Mouse (Mus musculus) layer of hippocampus, postnatal 36 days (tissue): Measurements from ENCODE around the gene 1700037H04Rik. TPM values are rescaled to one million over a fixed set of nuclear protein-coding genes. Genes with fewer than 3 reads are reported as not detected.

ENCODE experiments used
- DNase-seq, 2 experiments: peaks; one replicate each; pipeline ENCODE4 v3.0.0; 2022
- total RNA-seq, 2 experiments: library from RNA; stranded (reverse); gene quantifications; 2 replicates each; pipeline ENCODE4 v1.2.3; 2021

Gene 1700037H04Rik
- total RNA-seq, 2 experiments from 2014 or later: 51.3 to 51.8 TPM

DNA sequence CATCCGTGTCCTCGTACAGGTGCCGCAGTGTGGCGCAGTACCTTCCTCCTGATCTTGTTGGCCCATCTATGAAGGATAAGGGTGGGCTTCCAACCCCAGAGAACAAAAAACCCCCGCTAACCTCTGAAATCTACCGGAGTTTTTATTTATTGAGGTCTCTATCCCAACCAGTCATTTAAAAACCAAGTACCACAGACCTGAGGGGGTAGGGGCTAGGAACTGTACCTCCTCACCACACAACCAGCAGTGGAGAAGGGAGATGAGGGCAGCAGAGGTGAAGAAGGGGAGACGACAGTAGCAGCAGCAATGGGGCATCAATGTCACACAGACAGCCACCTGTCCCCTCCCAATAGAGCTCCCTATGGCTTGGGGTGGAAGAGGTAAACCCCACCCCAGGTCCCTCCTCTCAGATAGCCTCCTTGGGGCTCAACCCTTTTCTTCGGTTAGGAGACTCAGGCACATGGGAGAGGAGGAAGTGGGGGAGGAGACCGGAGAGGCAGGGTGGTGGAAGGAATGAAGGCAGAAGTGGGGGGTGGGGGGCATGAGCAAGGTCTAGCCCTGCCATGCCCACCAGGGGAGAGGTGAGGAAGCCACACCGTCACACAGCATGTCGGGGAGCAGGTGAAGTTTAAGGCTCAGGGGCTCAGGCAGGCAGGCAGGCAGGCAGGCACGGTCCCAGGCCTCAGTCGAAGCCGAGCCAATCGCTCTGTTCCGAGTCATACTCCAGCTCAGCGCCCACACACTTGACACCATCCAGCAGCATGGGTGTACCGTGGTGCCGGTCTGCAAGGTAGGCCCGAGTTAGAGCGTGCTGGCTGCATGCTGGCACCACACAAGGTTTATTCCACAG is 13.5 kb downstream of the 1700037H04Rik start:
- DNase-seq: no peak

DNA sequence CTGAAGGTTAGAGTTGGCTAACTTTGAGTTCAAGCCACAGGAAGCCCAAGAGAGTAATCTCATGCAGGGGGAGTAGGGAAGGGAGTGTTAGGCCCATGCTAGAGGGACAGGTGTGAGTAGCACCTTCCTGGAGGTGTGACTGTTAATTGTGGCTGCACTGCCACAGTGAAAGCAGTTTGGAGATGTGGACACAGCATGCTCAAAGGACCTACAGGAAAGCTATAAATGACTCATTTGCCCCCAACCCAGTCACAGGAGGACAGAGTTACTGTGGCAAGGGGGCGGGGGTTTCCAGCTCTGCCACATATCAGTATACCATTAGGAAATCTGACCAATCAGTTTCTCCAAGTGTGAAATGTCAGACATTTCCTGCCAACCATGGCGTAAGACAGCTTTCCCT is 14.3 kb downstream of the 1700037H04Rik start:
- no peak for DNase-seq

DNA sequence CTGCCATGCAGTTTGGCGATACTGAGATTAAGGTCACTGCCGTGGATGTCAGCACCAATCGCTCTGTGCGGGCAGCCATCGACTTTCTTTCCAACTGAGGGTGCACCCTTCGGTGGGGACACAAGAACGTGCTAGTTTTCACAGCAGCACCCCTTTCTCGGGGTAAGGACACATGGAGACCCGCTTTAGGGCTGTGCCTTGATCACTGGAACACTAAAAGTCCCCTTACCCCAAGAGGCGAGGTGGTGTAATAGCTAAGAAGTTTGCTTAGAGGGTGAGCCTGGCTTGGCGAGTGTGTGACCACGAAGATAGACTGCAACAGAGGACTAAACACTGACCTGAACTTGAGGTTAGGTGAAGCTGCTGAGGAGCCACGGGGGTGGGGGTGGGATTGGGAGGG is 14.8 kb downstream of the 1700037H04Rik start:
- DNase-seq: no peak

DNA sequence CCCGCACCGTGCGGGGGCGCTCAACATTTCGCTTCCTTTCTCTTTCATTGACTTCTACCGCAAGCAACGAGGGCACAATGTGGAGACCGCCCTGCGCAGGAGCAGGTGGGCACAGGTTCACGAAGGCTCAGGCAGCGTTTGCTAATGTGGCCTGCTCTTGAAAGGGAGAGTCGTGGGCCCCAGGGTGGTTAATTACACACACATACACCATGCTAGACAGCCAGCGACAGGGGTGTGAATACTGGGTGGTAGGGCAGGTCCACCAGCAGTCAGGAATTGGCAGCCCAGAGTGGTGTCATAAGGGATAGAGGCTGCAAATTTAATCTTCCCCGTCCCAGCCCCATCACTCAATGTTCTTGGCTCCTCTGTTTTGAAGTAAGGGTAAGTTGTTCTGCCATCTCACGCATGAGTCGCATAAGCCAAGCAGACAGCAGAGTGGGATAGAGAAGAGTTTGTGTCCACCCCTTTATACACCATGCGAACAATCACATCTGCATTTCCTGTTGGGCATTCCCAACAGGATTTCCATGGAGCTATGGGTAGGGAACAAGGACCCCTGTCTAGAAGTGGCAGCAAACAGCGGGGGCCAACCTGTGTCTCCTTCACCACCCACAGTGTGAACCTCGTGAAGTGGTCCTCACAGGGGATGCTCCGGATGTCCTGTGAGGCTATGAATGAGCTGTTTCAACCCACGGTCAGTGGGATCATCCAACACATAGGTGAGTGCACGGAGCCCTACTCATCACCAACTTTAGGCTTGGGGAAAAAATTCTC is 16.7 kb downstream of the 1700037H04Rik start:
- DNase-seq: no peak

DNA sequence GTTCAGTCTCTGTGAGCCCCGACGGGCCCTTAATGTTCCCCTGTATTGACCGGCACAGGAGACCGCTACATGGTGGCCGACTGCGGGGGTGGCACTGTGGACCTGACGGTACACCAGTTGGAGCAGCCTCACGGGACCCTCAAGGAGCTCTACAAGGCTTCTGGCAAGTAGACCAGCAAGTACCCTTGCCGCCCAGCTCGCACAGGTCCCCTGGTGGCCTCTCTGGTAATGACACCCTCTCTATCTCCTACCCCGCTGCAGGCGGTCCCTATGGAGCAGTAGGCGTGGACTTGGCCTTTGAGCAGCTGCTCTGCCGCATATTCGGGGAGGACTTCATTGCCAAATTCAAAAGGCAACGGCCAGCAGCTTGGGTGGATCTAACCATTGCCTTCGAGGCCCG is 17.3 kb downstream of the 1700037H04Rik start:
- peak; percentile 32 to 46 for DNase-seq

DNA sequence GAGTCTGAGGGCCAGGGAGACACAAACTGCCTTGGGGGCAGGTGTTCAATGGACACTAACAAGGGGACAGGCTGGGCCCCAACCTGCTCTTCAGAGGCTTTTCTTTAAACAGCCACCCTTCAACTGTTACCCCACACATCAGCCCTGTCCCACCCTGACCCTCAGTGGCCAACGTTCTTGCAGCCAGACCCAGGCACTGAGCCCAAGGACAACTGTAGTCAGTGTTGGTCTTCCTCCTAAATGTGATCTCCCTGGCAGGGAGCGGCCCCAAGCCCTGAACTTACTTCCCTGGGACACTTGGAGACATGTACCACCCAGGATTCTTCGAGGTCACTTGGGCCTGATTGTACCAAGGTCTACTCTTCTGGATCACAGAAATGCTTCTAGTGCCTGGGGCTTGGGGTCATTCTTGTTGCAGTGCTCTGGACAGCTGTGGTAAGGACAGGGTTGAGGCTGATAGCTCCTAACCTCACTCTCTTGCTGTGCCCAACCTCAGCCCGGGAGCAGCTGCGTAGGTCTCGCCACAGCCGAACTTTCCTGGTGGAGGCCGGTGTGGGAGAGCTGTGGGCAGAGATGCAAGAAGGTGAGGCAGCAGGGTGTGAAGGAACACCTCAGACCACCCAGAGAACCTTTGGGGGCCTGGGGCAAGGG is 18.4 kb downstream of the 1700037H04Rik start:
- DNase-seq: no peak

DNA sequence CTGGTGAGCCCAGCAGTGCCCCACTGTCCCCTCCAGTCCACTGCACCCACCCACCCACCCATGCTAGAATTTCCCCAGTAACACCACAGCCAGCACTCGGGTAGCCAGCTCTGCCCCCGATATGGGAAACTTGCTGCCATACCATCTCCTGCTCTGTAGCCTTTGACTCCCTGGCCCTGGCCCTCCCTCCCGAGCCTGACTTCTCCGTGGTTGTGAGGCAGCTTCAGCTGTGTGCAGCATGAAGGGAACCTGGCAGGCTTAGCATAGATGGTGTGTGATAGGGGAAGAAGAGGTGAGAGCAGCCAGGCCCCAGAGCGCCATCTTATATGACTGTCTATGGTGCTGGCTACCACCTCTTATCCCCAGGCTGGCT is 19.4 kb downstream of the 1700037H04Rik start:
- no peak for DNase-seq

DNA sequence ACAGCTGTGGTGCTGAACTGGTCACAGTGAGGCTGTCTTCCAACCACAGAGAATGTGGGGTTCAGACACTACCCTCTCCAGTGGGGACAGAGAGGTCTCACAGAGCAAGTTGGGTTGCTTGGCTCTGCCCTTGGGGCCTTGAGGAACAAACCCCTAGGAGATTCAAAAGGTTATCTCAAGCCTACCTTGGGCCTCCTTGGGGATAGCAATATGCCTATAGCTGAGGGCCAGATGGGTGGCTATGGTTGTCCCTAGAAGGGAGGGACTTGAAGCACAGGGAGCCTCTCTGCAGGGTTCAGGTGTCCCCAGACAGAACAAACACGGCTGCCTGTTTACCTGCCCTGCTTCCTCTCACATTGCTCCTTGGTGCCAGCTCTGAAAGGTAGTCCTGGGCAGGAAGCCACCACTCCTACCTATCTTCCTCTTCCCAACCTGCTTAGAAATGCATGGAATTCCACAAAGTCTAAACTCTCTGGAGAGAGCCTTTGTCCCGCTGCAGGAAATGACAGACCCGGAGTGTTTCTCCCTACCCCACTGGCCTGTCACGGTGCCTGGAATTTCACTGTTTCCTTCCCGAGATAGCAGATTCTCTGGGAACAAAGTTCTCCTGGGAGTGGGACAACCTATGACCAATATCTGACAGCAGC is 19.9 kb downstream of the 1700037H04Rik start:
- DNase-seq: no peak

DNA sequence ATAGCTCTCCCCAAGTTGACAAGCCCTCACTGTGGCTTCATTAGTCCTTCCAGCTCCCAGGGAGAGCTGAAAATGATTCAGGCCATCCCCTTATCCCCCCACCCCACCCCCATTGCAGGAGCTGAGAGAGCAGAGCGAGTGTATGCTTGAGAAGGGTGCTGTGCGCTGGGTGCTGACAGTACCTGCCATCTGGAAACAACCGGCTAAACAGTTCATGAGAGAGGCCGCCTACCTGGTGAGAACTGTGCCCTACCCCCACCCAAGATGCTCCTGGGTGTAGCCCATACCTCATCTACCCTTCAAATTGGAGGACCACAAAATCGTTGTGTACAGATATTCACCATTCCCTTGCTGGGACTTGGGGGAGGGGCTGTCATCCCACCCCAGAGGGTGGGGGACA is 20.6 kb downstream of the 1700037H04Rik start:
- no peak for DNase-seq

DNA sequence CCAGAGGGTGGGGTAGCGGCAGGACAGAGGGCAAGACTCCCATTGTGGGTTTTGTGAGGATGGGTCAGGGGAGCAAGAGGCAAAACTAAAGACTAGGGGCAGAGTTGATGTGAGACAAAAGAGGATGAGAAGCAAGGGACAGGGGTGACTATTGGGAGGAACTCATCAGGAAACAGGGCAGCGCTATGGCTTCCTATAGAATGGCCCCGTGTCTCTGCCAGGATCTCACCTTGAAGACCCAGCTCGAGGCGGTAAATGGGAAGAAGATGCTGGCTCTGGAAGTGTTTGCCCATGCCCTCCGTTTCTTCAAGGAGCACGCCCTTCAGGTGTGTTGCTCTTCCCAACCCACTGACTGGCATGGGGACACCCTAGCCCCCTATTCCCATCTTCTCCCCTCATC is 21.1 kb downstream of the 1700037H04Rik start:
- no peak for DNase-seq

DNA sequence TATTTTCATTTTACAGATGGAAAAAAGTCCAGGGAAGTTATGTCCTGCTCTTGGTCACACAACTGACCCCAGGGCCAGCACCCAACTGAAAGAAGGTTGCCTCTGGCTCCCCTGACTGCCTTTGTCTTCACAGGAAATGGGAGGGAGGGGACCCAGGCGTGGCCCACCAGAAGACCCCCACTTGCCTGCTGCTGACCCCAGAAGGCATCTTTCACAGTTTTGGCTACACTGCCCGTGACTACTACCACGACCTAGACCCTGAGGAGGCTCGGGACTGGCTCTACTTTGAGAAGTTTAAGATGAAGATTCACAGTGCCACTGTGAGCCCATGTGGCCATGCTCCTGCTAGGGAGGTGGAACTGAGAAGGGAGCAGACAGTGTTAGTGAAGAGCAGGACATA is 21.6 kb downstream of the 1700037H04Rik start:
- no peak for DNase-seq

DNA sequence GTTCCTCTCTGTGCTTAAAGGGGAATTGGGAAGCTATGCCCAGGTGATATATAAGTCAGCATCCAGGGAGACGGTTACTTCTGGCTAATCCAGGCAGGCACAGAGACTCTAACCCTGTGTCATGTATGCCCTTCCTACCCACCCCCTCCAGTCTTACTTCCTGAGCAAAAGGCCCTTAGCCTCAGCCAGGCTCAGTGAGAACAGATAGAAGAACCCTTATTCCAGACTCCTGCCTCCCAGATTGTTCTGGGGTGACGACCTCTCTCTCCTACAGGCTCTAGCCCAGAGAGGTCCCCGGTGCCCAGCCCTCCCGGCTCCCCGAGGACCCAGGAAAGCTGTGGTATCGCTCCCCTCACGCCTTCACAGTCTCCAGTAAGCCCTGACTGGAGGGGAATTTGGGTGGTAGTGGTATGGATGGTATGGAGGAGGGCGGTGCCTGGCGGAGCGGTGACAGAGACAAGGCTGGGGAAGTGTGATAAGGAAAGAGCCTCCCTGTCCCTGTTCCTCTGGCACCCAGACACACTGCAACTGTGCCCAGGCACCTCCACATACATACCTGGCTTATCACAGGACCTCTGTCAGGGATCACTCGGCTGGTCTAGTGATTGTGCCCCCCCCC is 24.3 kb downstream of the 1700037H04Rik start:
- no peak for DNase-seq

DNA sequence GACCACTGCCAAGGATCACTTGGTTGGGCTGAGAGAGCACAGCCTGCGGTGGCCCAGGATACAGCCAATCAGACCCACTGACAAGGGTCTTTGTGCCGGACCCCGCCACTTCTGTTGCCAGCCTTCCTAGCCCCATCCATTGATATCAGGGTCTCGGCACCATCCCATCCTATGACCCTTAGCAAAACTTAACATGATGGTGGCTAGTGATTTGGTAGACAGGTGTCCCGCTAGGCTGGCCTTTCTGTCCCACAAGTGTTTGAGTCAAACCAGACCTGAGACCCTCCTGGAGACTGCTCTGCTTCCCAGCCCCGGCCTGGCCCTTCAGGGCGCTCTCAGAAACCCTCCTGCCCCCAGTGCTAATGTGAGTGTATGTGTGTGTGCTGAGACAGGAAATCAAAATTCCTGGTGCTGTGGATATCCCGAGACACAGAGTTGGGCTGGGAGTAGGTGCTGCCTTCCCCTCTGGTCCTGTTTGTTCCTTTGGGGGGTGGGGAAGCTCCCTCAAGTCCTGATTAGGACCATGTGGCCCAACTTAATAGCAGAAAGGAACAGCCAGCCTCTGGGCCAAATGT is 25.0 kb downstream of the 1700037H04Rik start:
- no peak for DNase-seq

DNA sequence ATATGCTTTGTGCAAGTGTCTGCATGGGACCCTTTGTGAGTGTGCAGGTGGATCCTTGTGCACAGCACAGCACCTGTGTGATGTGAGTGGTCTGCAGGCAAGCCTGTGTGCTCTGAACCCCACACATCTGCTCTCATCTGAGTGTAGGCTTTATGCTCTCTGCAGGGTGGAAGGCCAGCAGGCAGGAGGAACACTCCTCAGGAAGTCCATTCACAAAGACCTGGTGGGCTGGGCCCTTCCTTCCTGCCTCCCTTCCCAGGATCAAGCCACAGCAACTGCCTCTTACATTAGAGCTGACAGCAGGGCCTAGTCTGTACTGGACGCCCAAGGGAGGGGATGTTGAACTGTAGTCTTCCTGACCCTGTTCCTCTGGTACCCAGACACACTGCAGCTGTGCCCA is 25.5 kb downstream of the 1700037H04Rik start:
- DNase-seq: no peak

DNA sequence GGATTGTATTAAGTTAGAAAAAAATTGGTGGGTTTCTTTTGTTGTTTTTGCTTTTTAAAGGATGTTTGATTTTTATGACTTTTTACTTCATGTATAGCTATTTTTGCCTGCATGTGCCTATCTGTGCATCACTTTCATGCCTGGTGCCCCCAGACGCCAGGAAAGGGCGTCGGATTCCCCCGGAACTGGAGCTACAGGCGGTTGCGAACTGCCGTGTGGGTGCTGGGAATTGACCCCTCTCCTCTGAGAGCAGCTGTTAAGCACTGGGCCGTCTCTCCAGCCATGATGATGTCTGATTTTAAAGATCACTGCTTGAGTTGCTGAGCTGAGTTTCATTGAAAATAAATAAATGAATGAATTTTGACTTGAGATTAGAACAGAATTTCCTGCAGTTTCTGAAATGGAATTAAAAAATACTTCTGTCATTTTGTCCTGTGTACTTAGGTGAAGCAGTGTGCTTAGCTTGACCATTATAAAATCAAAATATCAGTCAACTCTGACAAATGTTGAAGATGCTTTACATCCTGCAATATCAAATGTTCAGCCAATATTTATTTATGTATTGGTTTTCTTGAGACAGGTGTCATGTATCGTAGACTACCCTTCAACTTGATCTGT is 26.8 kb downstream of the 1700037H04Rik start, which contains the start of gene Gm11037:
Gene Gm11037 (plus strand): TSS at position 568 of the 618 bp plus-strand sequence.
- DNase-seq: no peak

DNA sequence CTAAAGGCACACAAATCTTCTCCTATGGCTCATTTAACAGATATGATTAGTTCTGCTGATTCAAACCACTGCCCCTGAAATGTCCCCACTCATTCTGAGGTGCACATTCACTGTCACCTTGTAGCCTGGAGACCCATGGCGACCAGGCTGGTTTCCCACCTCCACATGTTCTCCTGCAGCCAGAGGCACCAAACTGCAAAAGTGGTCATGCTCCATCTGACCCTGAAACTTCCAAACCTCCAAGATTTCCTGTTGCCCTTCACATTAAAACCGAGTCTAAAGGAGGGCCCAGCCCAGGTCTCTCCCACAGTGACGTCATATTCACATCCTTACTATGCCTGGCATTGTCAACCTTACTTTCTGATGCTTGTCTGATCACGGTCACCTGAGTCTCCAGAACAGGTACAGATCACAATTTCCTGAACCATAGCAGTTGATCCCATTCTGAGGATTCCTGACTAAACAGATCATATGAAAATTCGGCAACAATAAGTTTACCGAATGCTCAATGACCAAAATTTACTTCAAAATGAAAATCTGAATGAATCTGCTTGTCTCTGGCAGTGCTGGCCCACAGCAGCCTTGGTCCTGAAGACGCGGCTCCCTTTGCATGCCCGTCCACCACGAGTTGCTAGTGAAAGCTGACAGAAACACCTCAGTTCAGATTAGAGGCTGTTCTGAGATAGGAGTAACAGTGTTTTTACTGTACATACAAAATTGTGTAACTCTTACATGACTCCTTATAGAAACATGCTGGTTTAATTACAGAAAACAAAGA is 27.6 kb downstream of the 1700037H04Rik start:
- no peak for DNase-seq

DNA sequence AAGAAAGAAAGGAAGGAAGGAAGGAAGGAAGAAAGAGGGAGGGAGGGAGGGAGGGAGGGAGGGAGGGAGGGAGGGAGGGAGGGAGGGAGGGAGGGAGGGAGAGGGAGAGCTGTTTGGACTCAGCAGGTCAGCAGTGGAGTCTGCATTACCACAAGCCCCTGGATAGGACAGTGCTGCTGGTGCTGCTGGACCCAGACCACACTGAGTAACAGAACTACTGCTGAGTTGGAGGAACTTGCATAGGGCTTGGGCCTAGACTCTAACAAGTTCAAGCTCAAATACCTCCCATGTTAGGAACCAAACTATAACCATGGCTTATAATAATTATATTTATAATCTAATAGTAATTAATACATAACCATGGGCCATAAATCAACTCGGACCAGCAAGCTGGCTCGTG is 29.0 kb downstream of the 1700037H04Rik start:
- DNase-seq: no peak

DNA sequence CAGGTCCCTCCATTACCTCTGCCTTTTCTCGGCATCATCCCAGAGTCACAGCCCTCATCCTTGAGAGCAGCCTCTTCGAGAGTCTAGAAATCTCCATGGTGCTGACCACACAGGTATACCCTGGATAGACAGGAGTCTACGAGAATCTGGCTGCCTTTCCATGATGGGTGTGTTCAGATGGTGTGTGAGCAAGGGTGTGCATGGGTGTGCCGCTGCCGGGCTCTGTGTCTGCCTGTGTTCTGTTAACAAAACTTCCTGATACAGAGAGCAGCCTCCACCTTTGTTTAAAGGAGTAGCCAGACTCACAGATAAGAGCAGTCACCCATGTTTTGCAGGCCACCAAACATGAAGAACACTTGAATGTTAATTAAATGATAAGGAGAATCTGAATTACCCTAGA is 30.0 kb downstream of the 1700037H04Rik start:
- DNase-seq: no peak

DNA sequence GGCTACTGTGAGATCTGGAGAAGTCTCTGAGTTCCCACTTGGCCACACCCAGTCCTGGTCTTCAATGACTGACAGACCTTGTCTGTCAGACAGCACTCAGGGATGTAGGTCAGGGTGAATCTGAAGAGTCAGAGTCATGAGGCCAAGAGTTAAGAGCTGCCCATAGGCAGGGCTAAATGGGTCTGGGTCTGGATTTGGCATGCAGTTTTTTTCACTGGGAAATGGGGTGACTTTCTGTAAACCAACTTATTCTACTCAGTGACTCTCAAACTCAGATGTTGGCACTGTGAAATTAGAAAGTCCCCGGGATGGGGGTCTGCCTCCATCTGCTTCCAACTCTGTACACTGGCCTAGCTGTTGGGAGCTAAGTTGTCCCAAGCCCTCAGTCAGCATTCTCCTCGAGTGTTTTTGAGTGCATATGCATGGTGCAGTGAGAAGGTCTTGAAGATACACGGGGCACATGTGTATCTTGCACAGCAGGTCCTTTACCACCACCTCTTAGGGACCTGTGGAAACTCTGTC is 31.2 kb downstream of the 1700037H04Rik start:
- no peak for DNase-seq

DNA sequence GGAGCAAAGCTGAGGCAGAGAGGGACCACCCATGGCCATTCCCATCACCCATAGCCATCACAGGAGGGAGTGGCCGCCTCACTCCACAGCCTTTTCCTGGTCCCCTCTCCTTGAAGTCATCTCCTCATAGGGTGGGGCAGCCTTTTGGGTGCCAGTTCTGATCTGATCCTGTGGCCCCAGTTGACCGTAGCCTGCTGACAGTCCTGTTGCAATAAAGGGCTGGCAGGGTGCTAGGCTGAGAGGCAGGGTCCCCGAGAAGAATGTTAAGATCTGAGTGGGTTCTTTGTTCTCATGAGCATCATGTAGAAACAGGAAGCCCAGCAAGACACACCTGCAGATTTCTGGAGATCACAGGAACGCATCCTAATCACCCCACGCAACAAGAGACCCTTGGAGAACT is 31.7 kb downstream of the 1700037H04Rik start:
- DNase-seq: no peak
